Mouse (Mus musculus) heart, postnatal 0 days (tissue): ENCODE data around the gene Prkg1. TPM values are rescaled to one million over a fixed set of nuclear protein-coding genes. Genes with fewer than 3 reads are reported as not detected.
"Not testable (repeated sequence)": the region's sequence is repeated elsewhere in the genome, so short reads cannot be mapped to it uniquely, and the experiment has no call there.

Experiments
- ATAC-seq: fragments of 200-750 bp; cut with Nextera tagmentation; 2 replicates; pipeline ENCODE4 v1.8.0; 2017; ENCODE audit warnings: low read depth, moderate number of reproducible peaks, moderate library complexity; ENCODE audit not compliant: insufficient read depth
- DNase-seq: peaks from one replicate; pipeline ENCODE4 v3.0.0-alpha.2; 2016; ENCODE audit warnings: low spot score
- H3K27ac ChIP-seq: fragments of 300-500 bp; sonication (generic); 2 replicates; pipeline ENCODE4 v1.5.1; 2014; ENCODE audit warnings: low read depth, mild to moderate bottlenecking
- H3K27me3 ChIP-seq: fragments of 300-500 bp; sonication (generic); 2 replicates; pipeline ENCODE4 v1.6.1; 2014; ENCODE audit warnings: low read length, mixed read lengths; ENCODE audit not compliant: control insufficient read depth, insufficient read depth
- H3K36me3 ChIP-seq: fragments of 300-500 bp; sonication (generic); replicated peaks from 2 replicates; pipeline ENCODE4 v1.6.1; 2014; ENCODE audit warnings: low read length, mixed read lengths; ENCODE audit not compliant: control insufficient read depth, insufficient read depth
- H3K4me1 ChIP-seq: fragments of 300-500 bp; sonication (generic); 2 replicates; pipeline ENCODE4 v1.6.1; 2014; ENCODE audit warnings: antibody characterized with exemption; ENCODE audit not compliant: control insufficient read depth, insufficient read depth
- H3K4me2 ChIP-seq: fragments of 300-500 bp; sonication (generic); 2 replicates; pipeline ENCODE4 v1.6.1; 2014; ENCODE audit warnings: low read depth, mild to moderate bottlenecking, low read length, moderate library complexity
- H3K4me3 ChIP-seq: fragments of 300-500 bp; sonication (generic); 2 replicates; pipeline ENCODE4 v1.5.1; 2014; ENCODE audit warnings: low read depth, low read length
- H3K9ac ChIP-seq: fragments of 300-500 bp; sonication (generic); replicated peaks from 2 replicates; pipeline ENCODE4 v1.6.1; 2014; ENCODE audit warnings: low read depth, low read length, mixed read lengths
- H3K9me3 ChIP-seq: fragments of 300-500 bp; sonication (generic); replicated peaks from 2 replicates; pipeline ENCODE4 v1.6.1; 2016; ENCODE audit warnings: low read length; ENCODE audit not compliant: control insufficient read depth
- CTCF ChIP-seq: IDR thresholded peaks from 2 replicates; pipeline ENCODE4 v1.5.1; 2016; ENCODE audit warnings: antibody characterized with exemption, control low read depth, low read depth
- EP300 ChIP-seq: IDR thresholded peaks from 2 replicates; pipeline ENCODE4 v1.6.1; 2016; ENCODE audit warnings: antibody characterized with exemption, low read depth
- WGBS: fragments of 180-500 bp; shearing (Covaris S2); extraction: QIAGEN DNeasy Blood & Tissue Kit; methylation state at CpG from one replicate; pipeline ENCODE4 v1.1.7; 2014; 5-methylcytosine and 5-hydroxymethylcytosine counted together
- polyA plus RNA-seq: library from polyadenylated mRNA; unstranded; fragments of >200 nt; fragmentation: Nextera tagmentation; extraction: Ambion mirVana; gene quantifications from 2 replicates; pipeline ENCODE4 v1.2.1, GENCODE M21; 2015
- total RNA-seq: library from RNA; depleted of rRNA; stranded (reverse); fragments of >200 nt; gene quantifications from 2 replicates; pipeline ENCODE4 v1.2.3, GENCODE M21; 2014; ENCODE audit warnings: low replicate concordance; rRNA removed

Gene Prkg1
- total and polyA plus RNA-seq, 2 experiments from 2014 or later = 4.5 to 14.6 TPM

- DNase-seq (no peak), ATAC-seq (no peak)
- H3K4me3 ChIP-seq = peak overlapping the region; percentile 37
- WGBS = 2% methylated on average over 17 of the region's 17 CpGs
- peaks cover 8% of the 10 kb centered on the region; the same call in 1 of the 2 replicates for H3K4me1 ChIP-seq
- no peaks in the 10 kb centered on the region for H3K9me3 ChIP-seq
- H3K4me2 ChIP-seq = peak overlapping the region; percentile 58
- H3K27me3 ChIP-seq = peaks cover 52% of the 10 kb centered on the region
- no peak overlapping the region for H3K27ac ChIP-seq
- H3K36me3 ChIP-seq = no peaks in the 10 kb centered on the region
- no peak overlapping the region for H3K9ac ChIP-seq
- TF ChIP-seq EP300 (no peak), CTCF (no peak)
Observed at GRCm38 (mm10) chr19:30549854-30550647, 1214.8 kb downstream of the Prkg1 start.

DNA sequence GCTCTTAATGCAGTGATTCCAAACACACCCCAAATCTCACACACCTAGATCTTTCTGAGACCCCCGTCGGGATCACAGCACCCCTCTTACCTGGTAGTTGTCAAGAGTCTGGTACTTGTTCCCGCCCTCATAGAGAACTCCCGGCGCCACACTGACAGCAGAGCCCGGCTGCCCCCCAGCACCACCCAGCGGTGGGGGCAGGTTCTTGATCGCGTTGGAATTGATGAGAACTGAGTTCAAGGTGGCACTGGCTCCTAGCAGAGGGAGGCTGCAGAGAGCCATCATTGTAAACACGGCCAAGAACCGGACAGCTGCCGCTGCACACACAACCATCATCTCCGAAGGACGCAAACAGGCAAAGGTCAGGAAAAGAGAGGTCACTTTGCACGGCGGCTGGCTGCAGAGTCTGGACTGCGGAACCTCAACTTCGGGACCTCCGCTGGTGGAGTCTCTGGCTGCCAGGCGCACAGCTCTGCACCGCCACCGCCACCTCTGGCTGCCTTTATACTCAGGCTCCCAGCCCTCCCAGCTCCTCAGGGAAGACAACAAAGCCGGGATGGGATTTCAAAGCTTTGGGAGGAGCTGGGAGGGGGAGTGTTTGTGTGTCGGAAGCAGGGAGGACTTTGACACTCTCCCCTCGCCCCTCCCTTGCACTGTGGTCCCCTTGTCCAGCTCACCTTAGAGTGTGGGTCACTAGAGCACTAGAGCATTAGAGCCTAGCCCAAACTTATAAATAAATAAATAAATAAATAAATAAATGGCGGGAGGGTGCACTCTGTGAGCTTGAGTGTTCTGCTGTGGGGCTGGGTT, 1215.6 kb downstream of the Prkg1 start, which contains the start of gene Dkk1:
Gene Dkk1, minus strand, starts transcription at position 622 of the 810 bp plus-strand sequence.
- Histone ChIP-seq H3K36me3 (no peaks in the 10 kb centered on the region), H3K4me3 (peak within 1 kb of the TSS; percentile 37), H3K27me3 (peaks cover 52% of the 10 kb centered on the region), H3K27ac (no peak within 1 kb of the TSS), H3K9ac (no peak within 1 kb of the TSS), H3K9me3 (no peaks in the 10 kb centered on the region), H3K4me1 (peaks cover 8% of the 10 kb centered on the region; the same call in 1 of the 2 replicates), H3K4me2 (peak within 1 kb of the TSS; percentile 58)
- peak; percentile 45 for DNase-seq
- no peak for TF ChIP-seq EP300
- TF ChIP-seq CTCF = peak; percentile 10; the same call in 1 of the 2 replicates
- peak; percentile 39; the same call in 1 of the 2 replicates for ATAC-seq
- under 1% methylated on average over 26 of the region's 26 CpGs for WGBS

DNA sequence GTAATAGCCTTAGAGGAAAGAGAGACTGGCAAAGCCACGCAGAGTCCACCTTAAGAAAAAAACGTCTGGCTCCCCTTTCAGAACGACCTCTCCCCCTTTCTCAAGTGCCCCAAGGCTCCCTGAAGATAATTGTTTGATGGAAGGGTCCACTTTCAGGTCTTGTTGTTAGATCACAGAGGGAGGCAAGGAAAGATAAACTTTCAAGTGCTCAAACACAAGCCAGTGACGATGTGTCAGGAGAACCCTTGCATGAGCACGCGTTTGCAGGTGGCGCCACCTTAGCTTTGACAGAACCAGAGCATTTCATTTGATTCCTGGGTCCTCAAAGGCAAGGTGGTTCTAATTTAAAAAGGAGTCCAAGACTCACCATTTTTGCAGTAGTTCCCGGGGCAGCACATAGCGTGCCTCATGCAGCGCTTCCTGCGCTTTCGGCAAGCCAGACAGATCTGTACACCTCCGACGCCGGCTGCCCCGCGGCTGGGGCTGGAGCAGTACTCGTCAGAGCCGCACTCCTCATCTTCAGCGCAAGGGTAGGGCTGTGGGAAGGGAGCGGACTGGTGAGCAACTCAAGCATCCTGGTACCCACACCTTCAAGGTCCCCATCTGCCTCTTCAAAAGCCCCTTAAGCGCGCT, 1216.3 kb downstream of the Prkg1 start:
- ATAC-seq (no peak), DNase-seq (no peak)
- H3K9me3 ChIP-seq = no peaks in the 10 kb centered on the region
- WGBS = 4% methylated on average over 23 of the region's 23 CpGs
- H3K27ac ChIP-seq = no peak overlapping the region
- no peak overlapping the region for H3K9ac ChIP-seq
- peak overlapping the region; percentile 58 for H3K4me2 ChIP-seq
- TF ChIP-seq EP300 (no peak), CTCF (no peak)
- peaks cover 52% of the 10 kb centered on the region for H3K27me3 ChIP-seq
- H3K4me1 ChIP-seq = peaks cover 8% of the 10 kb centered on the region; the same call in 1 of the 2 replicates
- no peaks in the 10 kb centered on the region for H3K36me3 ChIP-seq
- H3K4me3 ChIP-seq = peak overlapping the region; percentile 37

DNA sequence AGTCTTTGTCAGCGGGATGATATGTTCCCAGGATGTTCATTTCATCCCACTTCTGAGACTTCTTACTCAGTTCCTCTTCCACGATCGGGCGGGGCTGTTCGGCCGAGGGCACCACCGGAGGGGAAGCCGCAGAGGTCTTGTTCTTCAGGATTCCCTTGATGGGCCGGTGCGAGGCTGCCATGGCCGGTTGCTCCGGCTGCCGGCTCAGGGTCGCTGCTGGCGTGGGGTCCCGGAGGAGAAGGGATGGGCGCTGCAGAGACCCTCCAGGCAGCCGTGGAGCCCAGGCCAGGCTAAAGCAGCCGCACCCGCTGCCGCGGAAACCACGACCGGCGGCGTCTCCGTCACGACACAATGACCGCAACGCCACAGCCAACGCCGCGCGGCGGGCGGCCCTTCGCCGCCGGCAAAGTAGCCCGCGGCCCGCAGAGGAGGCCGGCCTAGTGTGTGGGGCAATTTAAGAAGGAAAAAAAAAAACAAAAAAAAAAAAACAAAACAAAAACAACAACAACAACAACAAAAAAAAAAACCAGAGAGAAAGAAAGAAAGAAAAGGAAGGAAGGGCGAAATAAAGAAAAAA, 1225.4 kb downstream of the Prkg1 start:
- H3K27me3 ChIP-seq, DNase-seq, ATAC-seq, H3K9ac ChIP-seq, H3K4me1 ChIP-seq, H3K36me3 ChIP-seq, H3K9me3 ChIP-seq, H3K27ac ChIP-seq: not testable (repeated sequence)
- Histone ChIP-seq H3K4me3 (peak overlapping the region; percentile 48), H3K4me2 (peak overlapping the region; percentile 72)
- WGBS = 1% methylated on average over 43 of the region's 44 CpGs

DNA sequence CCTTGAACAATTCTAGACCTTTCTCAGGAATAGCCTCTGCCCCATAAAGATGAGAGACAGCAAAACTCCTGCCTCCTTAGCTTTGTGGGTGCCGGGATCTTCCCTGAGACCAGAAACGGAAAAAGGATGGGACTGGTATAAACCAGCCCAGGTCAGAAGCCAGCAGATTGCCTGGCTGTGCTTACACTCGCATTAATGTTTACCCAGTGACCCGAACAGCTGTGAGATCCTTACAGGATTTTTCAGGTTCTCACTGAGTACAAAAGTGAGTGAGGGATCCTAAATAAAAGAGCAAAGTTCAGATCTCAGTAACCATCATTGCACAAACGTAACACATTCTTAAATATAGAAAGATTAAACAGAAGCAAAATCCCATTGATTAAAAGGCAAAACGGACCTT, 1248.1 kb downstream of the Prkg1 start:
- no peak overlapping the region for H3K27ac ChIP-seq
- no peaks in the 10 kb centered on the region for H3K4me1 ChIP-seq
- TF ChIP-seq EP300 (no peak), CTCF (no peak)
- H3K36me3 ChIP-seq = no peaks in the 10 kb centered on the region
- H3K9ac ChIP-seq = no peak overlapping the region
- no peaks in the 10 kb centered on the region for H3K9me3 ChIP-seq
- H3K4me2 ChIP-seq = no peak overlapping the region
- ATAC-seq (no peak), DNase-seq (no peak)
- WGBS = 52% methylated on average over 6 of the region's 6 CpGs
- no peak overlapping the region for H3K4me3 ChIP-seq
- no peaks in the 10 kb centered on the region for H3K27me3 ChIP-seq

Other genes starting within 250 kb of the Prkg1 start
- gene A1cf, start 103.7 kb upstream of the Prkg1 start, total RNA-seq = 2.8 TPM in 1 of 2 replicates, not detected in the other
- not detected in 2 replicates for gene A1cf, start 103.7 kb upstream of the Prkg1 start, polyA plus RNA-seq